Mouse (Mus musculus) adrenal gland, postnatal 36 days (tissue): ENCODE data around the gene Iqcj. TPM values are rescaled to one million over a fixed set of nuclear protein-coding genes. Genes with fewer than 3 reads are reported as not detected.
"Not testable (repeated sequence)": the region's sequence is repeated elsewhere in the genome, so short reads cannot be mapped to it uniquely, and the experiment has no call there.

Experiments
- DNase-seq, 2 experiments: peaks; one replicate each; pipeline ENCODE4 v3.0.0; 2021; ENCODE audit warnings: mixed read lengths in 1 of 2
- total RNA-seq, 2 experiments: library from RNA; stranded (reverse); gene quantifications; 2 replicates each; pipeline ENCODE4 v1.2.3; 2021

Iqcj gene
- total RNA-seq, 2 experiments from 2014 or later = not detected

DNA sequence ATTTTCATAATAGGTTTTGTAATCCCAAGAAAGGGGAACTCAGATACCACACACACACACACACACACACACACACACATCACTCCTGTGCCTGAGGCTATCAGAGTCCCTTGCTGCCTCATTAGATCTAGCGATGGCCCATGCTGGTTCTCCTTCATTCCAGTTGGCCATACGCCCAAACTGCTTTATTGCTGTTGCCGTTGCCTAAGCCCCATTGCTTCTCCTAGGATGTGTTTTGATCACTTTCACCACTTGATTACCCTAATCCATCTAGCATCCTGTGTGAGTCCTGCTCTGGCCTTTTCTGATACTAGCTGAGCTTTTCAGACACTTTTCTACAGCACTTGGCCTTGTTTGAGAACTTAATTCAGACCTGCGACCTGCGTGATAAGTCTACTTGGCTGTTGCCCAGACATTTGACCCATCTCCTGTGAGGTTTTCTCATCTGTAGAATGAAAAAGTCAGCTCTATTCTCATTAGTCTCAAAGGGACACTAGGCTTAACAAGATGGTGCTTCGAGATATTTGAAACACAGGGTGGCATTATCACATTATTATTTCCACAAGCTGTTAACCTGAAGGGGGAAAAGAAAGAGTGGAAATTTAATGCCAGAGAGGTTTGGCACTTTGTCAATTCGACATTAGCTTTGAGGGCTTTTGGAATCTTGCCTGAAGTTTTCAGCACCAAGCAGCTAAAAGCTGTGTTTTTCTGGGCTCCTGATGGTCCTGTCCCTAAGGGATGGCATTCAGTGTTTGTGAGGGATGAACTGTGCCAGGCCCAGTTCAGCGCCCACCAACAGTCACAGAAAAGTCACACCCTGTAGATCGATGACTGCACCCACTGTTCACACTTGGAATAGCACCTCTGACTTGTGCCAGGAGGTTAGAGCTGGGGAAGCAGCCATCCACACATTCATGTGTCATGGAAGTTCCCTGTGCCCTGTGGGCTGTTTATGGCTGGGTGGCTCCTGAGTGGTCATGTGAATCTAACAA, 179.7 kb downstream of the Iqcj start:
- DNase-seq = no peak

DNA sequence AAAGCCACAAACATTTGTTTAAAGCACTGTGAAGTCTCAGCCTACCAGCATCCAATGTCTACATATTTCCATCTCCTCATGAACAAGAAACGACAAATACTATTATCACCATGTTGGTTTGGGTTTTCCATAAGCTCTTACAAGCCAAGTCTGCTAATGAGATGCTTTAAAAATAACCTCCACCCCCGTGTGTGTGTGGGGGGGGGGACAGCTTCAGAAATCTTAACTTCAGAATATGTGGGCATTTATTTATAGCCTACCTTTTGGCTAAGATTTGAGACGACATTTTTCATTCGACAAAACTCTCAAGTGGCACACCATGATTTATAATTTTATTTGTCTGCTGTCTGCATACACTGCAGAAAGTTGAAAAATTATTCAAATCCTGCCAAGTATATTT, 185.4 kb downstream of the Iqcj start:
- no peak for DNase-seq

DNA sequence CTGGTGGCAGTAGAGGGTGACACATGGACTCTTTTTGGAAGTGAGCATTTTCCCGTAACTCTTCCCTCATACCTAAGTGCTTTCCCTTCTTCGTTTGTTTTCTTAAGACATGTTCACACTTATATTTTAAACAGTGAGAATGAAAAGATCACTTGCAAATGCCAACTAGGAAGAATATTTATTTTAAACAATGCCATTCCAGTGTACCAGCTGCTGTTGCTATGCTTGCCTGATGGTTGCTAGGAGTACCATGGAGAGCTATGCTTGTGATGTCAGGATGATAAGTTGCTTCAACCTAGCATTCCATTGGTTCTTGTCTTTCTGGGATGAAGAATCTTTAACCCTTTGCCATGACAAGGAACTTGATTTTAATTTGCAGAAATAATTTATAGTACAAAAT, 193.0 kb downstream of the Iqcj start:
- DNase-seq = no peak

DNA sequence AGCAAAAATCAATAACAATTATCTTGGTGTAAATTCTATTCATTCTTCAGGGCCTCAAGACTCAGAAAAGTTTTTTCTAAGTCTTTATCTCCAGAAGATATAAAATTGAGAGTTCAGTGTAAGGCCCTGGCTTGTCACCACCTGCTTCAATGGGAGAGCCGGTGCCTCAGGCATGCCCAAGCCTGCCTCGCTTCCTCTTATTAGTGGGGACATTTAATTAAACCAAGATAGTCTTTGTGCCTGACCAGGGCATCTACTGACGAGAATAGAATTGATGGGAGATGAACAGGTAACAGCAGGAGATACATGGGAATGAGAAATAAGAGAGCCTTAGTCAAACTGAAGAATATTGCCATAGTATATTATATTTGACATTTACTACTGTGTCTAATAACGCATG, 200.1 kb downstream of the Iqcj start:
- DNase-seq = no peak

DNA sequence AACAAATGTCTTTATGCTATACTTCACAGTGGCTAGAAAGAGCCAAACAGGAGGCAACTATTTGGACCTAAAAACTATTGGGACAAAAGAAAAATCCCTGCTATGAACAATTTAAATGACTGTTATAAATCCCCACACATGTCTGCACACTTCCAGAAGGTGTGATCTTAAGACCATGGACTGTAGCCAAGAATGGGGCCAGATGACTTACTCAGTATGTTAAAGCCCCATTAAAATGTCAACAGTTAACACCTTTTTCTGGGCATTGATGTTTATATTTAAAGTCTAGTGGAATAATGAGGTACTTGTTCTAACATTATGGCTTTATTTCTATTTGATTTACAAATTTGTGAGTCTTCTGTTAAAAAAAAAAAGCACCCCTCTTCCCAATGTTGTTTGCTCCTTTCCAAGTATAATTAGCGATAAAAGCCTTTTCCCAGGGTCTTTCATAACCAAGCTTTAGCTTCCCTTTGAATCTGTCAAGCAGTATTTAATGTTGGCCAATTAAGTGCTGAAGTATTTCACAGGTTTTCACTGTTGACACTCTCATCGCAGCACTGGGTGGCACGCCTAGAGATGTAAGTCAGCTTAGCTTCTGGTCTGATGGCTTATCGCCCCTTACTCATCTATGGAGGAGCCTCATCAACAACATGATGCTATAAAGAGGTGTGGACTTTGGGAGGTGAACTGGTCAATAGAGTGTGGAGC, 204.9 kb downstream of the Iqcj start:
- no peak for DNase-seq

DNA sequence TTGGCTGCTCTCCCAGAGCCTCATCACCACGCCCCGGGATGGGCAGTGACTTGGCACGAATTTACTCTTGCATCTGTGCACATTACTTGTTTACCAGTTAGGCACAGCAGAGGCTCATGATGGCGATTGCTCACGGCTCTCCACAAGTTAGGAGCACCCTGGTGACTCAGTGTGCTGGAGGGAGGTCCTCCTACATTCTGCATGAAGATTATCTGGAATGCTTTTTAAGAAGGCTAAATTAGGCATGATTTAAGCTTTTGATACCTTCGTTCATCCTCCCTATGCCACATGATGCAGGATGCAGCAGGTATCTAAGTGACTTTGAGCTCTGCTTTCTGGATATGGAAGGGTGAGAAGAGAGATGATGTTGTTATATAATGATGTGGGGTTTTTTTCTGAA, 207.5 kb downstream of the Iqcj start:
- not testable (repeated sequence) for DNase-seq

DNA sequence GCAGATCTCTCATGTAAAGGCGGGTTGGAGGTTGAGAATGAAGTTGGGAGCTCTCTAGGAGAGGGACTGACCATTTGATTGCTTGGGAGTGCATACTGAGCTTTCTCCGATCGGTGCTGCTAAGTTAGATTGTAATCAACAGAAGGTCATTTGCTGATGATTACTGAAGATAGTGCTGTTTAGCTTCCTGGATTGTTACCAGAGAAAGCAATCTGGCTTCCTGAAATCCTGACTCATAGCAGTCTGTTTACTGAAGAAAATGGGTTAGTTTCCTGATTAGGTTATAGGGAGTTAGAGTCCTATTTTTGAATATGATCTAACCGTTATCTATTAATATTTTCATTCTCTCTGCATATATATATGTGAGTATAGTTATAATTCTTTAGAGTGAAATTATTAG, 209.3 kb downstream of the Iqcj start:
- DNase-seq = no peak

DNA sequence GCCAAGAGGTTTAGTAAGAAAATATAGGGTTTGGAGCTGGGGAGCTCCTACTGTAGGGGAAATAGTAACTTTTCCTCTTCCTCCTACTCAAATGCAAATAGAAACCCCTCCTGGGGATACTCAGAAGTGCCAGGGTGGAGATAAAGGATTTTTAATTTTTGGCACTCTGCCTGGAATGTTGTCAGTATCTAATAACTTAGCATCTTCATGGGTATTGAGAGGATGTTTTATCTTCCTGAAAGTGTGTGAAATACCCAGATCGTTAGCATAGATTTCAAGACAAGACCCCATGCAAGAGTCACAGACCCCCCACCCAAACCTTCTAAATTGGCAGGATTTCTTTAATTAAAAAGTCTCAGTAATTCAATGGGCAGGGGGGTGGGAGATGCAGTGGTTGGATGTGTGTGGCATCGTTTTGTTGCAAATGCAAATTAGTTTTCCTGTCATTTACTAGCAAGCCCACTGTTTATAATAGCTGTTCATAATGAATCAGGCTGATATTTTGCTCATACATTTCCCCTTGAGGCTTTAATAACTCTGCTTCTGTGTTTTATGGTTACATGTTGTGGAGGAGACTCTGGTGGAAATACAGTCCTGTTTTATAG, 213.2 kb downstream of the Iqcj start:
- no peak for DNase-seq

Other genes starting within 250 kb of the Iqcj start
- gene Iqschfp, start within 50 bp of the Iqcj start, total RNA-seq = not detected
- 10 to 100 TPM; 11.4 to 18.3 TPM for gene Schip1, start 172.6 kb downstream of the Iqcj start, total RNA-seq